Mouse (Mus musculus) thymus, adult 2 months (tissue): ENCODE data around the gene Cd28.

Source experiments
- CTCF ChIP-seq: fragments of 200-500 bp; IDR thresholded peaks from 2 replicates; pipeline ENCODE4 v1.5.1; 2012; ENCODE audit warnings: mild to moderate bottlenecking, control low read depth, low read length, moderate library complexity, borderline replicate concordance; ENCODE audit not compliant: control insufficient read depth, poor library complexity, insufficient read depth; ENCODE audit errors: extremely low read depth
- POLR2A ChIP-seq: fragments of 200-500 bp; IDR thresholded peaks from 2 replicates; pipeline ENCODE4 v1.6.1; 2012; ENCODE audit warnings: mild to moderate bottlenecking, low read length, control low read depth, moderate library complexity; ENCODE audit not compliant: control insufficient read depth, poor library complexity, insufficient read depth; ENCODE audit errors: extremely low read depth

DNA sequence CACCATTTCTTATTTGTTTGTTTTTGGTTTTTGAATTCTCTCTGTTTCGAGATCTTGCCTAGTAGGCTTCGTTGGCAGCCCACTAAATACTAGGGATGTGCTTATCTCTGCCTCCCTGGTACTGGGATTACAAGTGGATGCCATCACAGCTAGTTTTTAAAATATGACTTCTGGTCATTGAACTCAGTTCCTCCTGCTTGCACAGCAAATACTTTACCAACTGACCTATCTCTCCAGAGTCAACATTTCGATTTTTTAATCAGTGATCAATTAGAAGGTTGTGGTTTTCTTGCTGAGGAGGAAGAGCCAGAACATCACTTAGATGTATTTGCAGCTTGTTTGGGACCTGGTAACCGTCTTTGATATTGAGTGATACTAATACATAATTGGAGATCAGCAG lies 34.4 kb downstream of the Cd28 start:
- no peak for TF ChIP-seq CTCF
- TF ChIP-seq POLR2A: no peak
